Mouse (Mus musculus) limb, embryonic 15.5 days (tissue): Measurements from ENCODE around the gene Elp1. TPM values are rescaled to one million over a fixed set of nuclear protein-coding genes. Genes with fewer than 3 reads are reported as not detected.

ENCODE experiments used
- ATAC-seq: fragments of 200-750 bp; cut with Nextera tagmentation; 2 replicates; pipeline ENCODE4 v1.8.0; 2017; ENCODE audit warnings: low read depth, moderate TSS enrichment; ENCODE audit not compliant: insufficient number of reproducible peaks, low FRiP score, low TSS enrichment
- H3K27ac ChIP-seq: fragments of 300-500 bp; sonication (generic); 2 replicates; pipeline ENCODE4 v1.5.1; 2015; ENCODE audit warnings: moderate library complexity, mild to moderate bottlenecking, inconsistent platforms
- H3K27me3 ChIP-seq: fragments of 300-500 bp; sonication (generic); 2 replicates; pipeline ENCODE4 v1.6.1; 2015; ENCODE audit warnings: inconsistent platforms
- H3K36me3 ChIP-seq: fragments of 300-500 bp; sonication (generic); 2 replicates; pipeline ENCODE4 v1.6.1; 2015; ENCODE audit warnings: inconsistent platforms
- H3K4me1 ChIP-seq: fragments of 300-500 bp; sonication (generic); 2 replicates; pipeline ENCODE4 v1.6.1; 2015; ENCODE audit warnings: inconsistent platforms
- H3K4me2 ChIP-seq: fragments of 300-500 bp; sonication (generic); 2 replicates; pipeline ENCODE4 v1.6.1; 2015; ENCODE audit warnings: mild to moderate bottlenecking, inconsistent platforms
- H3K4me3 ChIP-seq: fragments of 300-500 bp; sonication (generic); 2 replicates; pipeline ENCODE4 v1.5.1; 2015; ENCODE audit warnings: mild to moderate bottlenecking, inconsistent platforms
- H3K9ac ChIP-seq: fragments of 300-500 bp; sonication (generic); 2 replicates; pipeline ENCODE4 v1.6.1; 2015; ENCODE audit warnings: inconsistent platforms
- H3K9me3 ChIP-seq: fragments of 300-500 bp; sonication (generic); 2 replicates; pipeline ENCODE4 v1.6.1; 2016; ENCODE audit warnings: inconsistent platforms
- WGBS: fragments of 180-500 bp; shearing (Covaris S2); methylation state at CpG from one replicate; pipeline ENCODE4 v1.1.7; 2015; 5-methylcytosine and 5-hydroxymethylcytosine counted together
- polyA plus RNA-seq: library from polyadenylated mRNA; unstranded; fragments of >200 nt; fragmentation: Nextera tagmentation; extraction: Ambion mirVana; gene quantifications from 2 replicates; pipeline ENCODE4 v1.2.1, GENCODE M21; 2015

The Elp1 gene
- 36.7 and 40.3 TPM in 2 replicates for polyA plus RNA-seq

- Histone ChIP-seq H3K4me1 (peaks cover 17% of the 10 kb centered on the region), H3K36me3 (peaks cover 49% of the 10 kb centered on the region), H3K4me2 (peak within 1 kb of the TSS; percentile 84), H3K9ac (peak within 1 kb of the TSS; percentile 98), H3K4me3 (peak within 1 kb of the TSS; percentile 93), H3K27me3 (no peaks in the 10 kb centered on the region), H3K27ac (peak within 1 kb of the TSS; percentile 89), H3K9me3 (no peaks in the 10 kb centered on the region)
- peak; percentile 93 for ATAC-seq
- WGBS, result under 1% methylated on average over 72 of the region's 72 CpGs
Measured at GRCm38 (mm10) chr4:56801907-56802668, at the start of gene Elp1, which contains the start of gene Fam206a. TSS of gene Elp1 (minus strand) at chr4:56802331. TSS of gene Fam206a (plus strand) at chr4:56802345.

- 32% methylated on average over 6 of the region's 6 CpGs for WGBS
- Histone ChIP-seq H3K27ac (peak overlapping the region; percentile 47), H3K9ac (no peak overlapping the region)
Measured at GRCm38 (mm10) chr4:56850724-56851123, 48.6 kb upstream of the Elp1 start.

GRCm38 (mm10) chr4:56848044-56848443 is 45.9 kb upstream of the Elp1 start:
- Histone ChIP-seq H3K4me2 (no peak overlapping the region), H3K4me1 (peaks cover 4% of the 10 kb centered on the region), H3K27ac (no peak overlapping the region), H3K27me3 (no peaks in the 10 kb centered on the region), H3K9ac (no peak overlapping the region), H3K9me3 (no peaks in the 10 kb centered on the region), H3K4me3 (no peak overlapping the region), H3K36me3 (peaks cover 20% of the 10 kb centered on the region)
- ATAC-seq, result no peak
- WGBS, result 85% methylated on average over 6 of the region's 6 CpGs

More at GRCm38 (mm10) chr4:56850724-56851123, 48.6 kb upstream of the Elp1 start:
- H3K4me1 ChIP-seq, result peaks cover 7% of the 10 kb centered on the region
- no peak overlapping the region for H3K4me3 ChIP-seq
- H3K4me2 ChIP-seq, result no peak overlapping the region
- H3K9me3 ChIP-seq, result no peaks in the 10 kb centered on the region
- 0 out of 2 replicates have a peak, but pooled peaks cover 4% of the 10 kb centered on the region for H3K36me3 ChIP-seq
- 0 out of 2 replicates have a peak, but pooled peaks have one; percentile 52 for ATAC-seq
- H3K27me3 ChIP-seq, result no peaks in the 10 kb centered on the region

- H3K4me1 ChIP-seq, result peaks cover 4% of the 10 kb centered on the region
- H3K27me3 ChIP-seq, result no peaks in the 10 kb centered on the region
- no peak overlapping the region for H3K4me2 ChIP-seq
- H3K9ac ChIP-seq, result no peak overlapping the region
- 79% methylated on average over 3 of the region's 3 CpGs for WGBS
- H3K27ac ChIP-seq, result no peak overlapping the region
- peaks cover 20% of the 10 kb centered on the region for H3K36me3 ChIP-seq
- H3K4me3 ChIP-seq, result no peak overlapping the region
- ATAC-seq, result no peak
- H3K9me3 ChIP-seq, result no peaks in the 10 kb centered on the region
Measured at GRCm38 (mm10) chr4:56847400-56847799, 45.3 kb upstream of the Elp1 start.

GRCm38 (mm10) chr4:56845896-56846533 is 43.9 kb upstream of the Elp1 start:
- Histone ChIP-seq H3K27me3 (no peaks in the 10 kb centered on the region), H3K9ac (no peak overlapping the region), H3K27ac (no peak overlapping the region), H3K4me3 (no peak overlapping the region), H3K4me2 (no peak overlapping the region), H3K36me3 (peaks cover 25% of the 10 kb centered on the region), H3K9me3 (no peaks in the 10 kb centered on the region), H3K4me1 (peaks cover 4% of the 10 kb centered on the region)
- WGBS, result 62% methylated on average over 12 of the region's 12 CpGs
- ATAC-seq, result 0 out of 2 replicates have a peak, but pooled peaks have one; percentile 55

- 87% methylated on average over 4 of the region's 4 CpGs for WGBS
- H3K4me2 ChIP-seq, result no peak overlapping the region
- H3K27ac ChIP-seq, result no peak overlapping the region
- no peaks in the 10 kb centered on the region for H3K9me3 ChIP-seq
- no peak overlapping the region for H3K9ac ChIP-seq
- no peaks in the 10 kb centered on the region for H3K4me1 ChIP-seq
- ATAC-seq, result no peak
- no peaks in the 10 kb centered on the region for H3K27me3 ChIP-seq
- H3K36me3 ChIP-seq, result peaks cover 25% of the 10 kb centered on the region
- H3K4me3 ChIP-seq, result no peak overlapping the region
Measured at GRCm38 (mm10) chr4:56844911-56845310, 42.8 kb upstream of the Elp1 start.

- Histone ChIP-seq H3K9ac (no peak overlapping the region), H3K4me3 (no peak overlapping the region), H3K4me1 (no peaks in the 10 kb centered on the region), H3K36me3 (peaks cover 25% of the 10 kb centered on the region), H3K9me3 (no peaks in the 10 kb centered on the region), H3K4me2 (no peak overlapping the region), H3K27me3 (no peaks in the 10 kb centered on the region), H3K27ac (no peak overlapping the region)
- no peak for ATAC-seq
- WGBS, result 83% methylated on average over 2 of the region's 2 CpGs
Measured at GRCm38 (mm10) chr4:56843963-56844362, 41.8 kb upstream of the Elp1 start.

- Histone ChIP-seq H3K4me2 (no peak overlapping the region), H3K36me3 (peaks cover 24% of the 10 kb centered on the region), H3K27ac (no peak overlapping the region), H3K9ac (no peak overlapping the region), H3K9me3 (no peaks in the 10 kb centered on the region), H3K4me3 (no peak overlapping the region), H3K4me1 (no peaks in the 10 kb centered on the region), H3K27me3 (no peaks in the 10 kb centered on the region)
- WGBS, result 81% methylated on average over 7 of the region's 7 CpGs
- ATAC-seq, result no peak
Measured at GRCm38 (mm10) chr4:56842501-56842900, 40.4 kb upstream of the Elp1 start.

- no peak overlapping the region for H3K4me3 ChIP-seq
- no peaks in the 10 kb centered on the region for H3K4me1 ChIP-seq
- no peaks in the 10 kb centered on the region for H3K9me3 ChIP-seq
- peaks cover 21% of the 10 kb centered on the region for H3K36me3 ChIP-seq
- H3K4me2 ChIP-seq, result no peak overlapping the region
- no peaks in the 10 kb centered on the region for H3K27me3 ChIP-seq
- WGBS, result 78% methylated on average over 3 of the region's 3 CpGs
- no peak for ATAC-seq
- H3K27ac ChIP-seq, result no peak overlapping the region
- H3K9ac ChIP-seq, result no peak overlapping the region
Measured at GRCm38 (mm10) chr4:56840297-56840696, 38.2 kb upstream of the Elp1 start.

GRCm38 (mm10) chr4:56837661-56838060 is 35.5 kb upstream of the Elp1 start:
- H3K4me3 ChIP-seq, result no peak overlapping the region
- peaks cover 23% of the 10 kb centered on the region for H3K36me3 ChIP-seq
- WGBS, result 91% methylated on average over 6 of the region's 6 CpGs

GRCm38 (mm10) chr4:56831998-56832397 is 29.9 kb upstream of the Elp1 start:
- Histone ChIP-seq H3K4me1 (peaks cover 10% of the 10 kb centered on the region), H3K27ac (no peak overlapping the region), H3K27me3 (no peaks in the 10 kb centered on the region), H3K9me3 (no peaks in the 10 kb centered on the region), H3K4me3 (no peak overlapping the region), H3K36me3 (peaks cover 32% of the 10 kb centered on the region), H3K9ac (no peak overlapping the region), H3K4me2 (no peak overlapping the region)
- ATAC-seq, result no peak
- WGBS, result 88% methylated on average over 7 of the region's 7 CpGs

More at GRCm38 (mm10) chr4:56837661-56838060, 35.5 kb upstream of the Elp1 start:
- no peak overlapping the region for H3K27ac ChIP-seq
- ATAC-seq, result no peak
- no peak overlapping the region for H3K9ac ChIP-seq
- H3K9me3 ChIP-seq, result no peaks in the 10 kb centered on the region
- H3K27me3 ChIP-seq, result no peaks in the 10 kb centered on the region
- no peak overlapping the region for H3K4me2 ChIP-seq
- H3K4me1 ChIP-seq, result no peaks in the 10 kb centered on the region

- ATAC-seq, result no peak
- H3K27ac ChIP-seq, result no peak overlapping the region
- H3K4me2 ChIP-seq, result no peak overlapping the region
- H3K27me3 ChIP-seq, result no peaks in the 10 kb centered on the region
- 66% methylated on average over 13 of the region's 13 CpGs for WGBS
- peaks cover 34% of the 10 kb centered on the region for H3K36me3 ChIP-seq
- H3K9ac ChIP-seq, result no peak overlapping the region
- H3K4me1 ChIP-seq, result peaks cover 10% of the 10 kb centered on the region
- H3K9me3 ChIP-seq, result no peaks in the 10 kb centered on the region
- H3K4me3 ChIP-seq, result no peak overlapping the region
Measured at GRCm38 (mm10) chr4:56831013-56831609, 29.0 kb upstream of the Elp1 start.
